Mouse (Mus musculus): ENCODE results near the gene Thbd. TPM values are rescaled to one million over a fixed set of nuclear protein-coding genes. Genes with fewer than 3 reads are reported as not detected.

Gene Thbd
- total and polyA plus RNA-seq, 3 experiments = 24.8 to 37.1 (median 31.1) TPM

- no peak for DNase-seq
Observed at GRCm38 (mm10) chr2:148421706-148422105, 13.7 kb upstream of the Thbd start.

GRCm38 (mm10) chr2:148421112-148421511 lies 13.1 kb upstream of the Thbd start:
- DNase-seq = no peak

- DNase-seq = no peak
Observed at GRCm38 (mm10) chr2:148419776-148420175, 11.8 kb upstream of the Thbd start.

- no peak for DNase-seq
Observed at GRCm38 (mm10) chr2:148419151-148419550, 11.2 kb upstream of the Thbd start.

- no peak for DNase-seq
Observed at GRCm38 (mm10) chr2:148409821-148410220, 1.8 kb upstream of the Thbd start.

DNA sequence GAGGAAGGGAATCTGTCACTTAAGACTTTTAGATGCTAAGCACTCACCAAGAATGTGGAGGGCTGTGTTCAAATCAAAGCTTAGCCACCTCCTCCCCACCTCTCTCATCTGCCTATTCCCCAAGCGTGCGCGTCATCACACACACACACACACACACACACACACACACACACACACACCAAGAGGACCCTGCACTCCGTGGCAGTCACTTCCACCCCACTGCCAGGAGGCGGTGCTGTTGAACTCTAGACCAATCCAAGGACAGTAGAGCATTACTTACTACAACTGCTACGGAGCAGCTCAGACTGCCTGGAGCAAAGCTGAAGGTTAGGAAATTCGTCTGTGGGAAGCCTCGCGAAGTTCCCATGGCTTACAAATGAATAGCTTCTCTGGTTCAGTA lies 1.2 kb upstream of the Thbd start:
- DNase-seq = peak; percentile 91

DNA sequence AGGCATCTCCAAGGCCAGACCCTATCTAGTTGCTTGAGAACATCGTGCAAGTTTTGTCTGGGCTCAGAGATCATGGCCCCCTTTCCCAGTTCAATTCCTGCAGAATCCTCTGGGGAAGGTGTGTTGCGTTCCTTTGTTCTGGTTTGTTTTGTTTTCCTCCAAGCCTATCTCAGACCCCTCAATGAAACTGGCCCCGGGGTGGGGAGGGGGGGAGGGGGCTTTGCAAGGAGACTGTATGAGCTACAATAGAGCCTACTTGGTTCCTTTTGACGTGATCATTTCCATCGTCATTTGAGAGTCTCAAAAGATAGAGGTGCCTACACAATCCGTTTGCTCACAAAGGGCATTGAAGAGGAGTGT lies 753 bp upstream of the Thbd start:
- DNase-seq = no peak

GRCm38 (mm10) chr2:148406971-148407869 lies 768 bp downstream of the Thbd start:
- peak; percentile 90 for DNase-seq

GRCm38 (mm10) chr2:148406160-148406970 lies 1.6 kb downstream of the Thbd start:
- DNase-seq = peak; percentile 56

- no peak for DNase-seq
Observed at GRCm38 (mm10) chr2:148404906-148405305, 3.1 kb downstream of the Thbd start.

- DNase-seq = peak; percentile 23
Observed at GRCm38 (mm10) chr2:148402227-148402626, 5.8 kb downstream of the Thbd start.

DNA sequence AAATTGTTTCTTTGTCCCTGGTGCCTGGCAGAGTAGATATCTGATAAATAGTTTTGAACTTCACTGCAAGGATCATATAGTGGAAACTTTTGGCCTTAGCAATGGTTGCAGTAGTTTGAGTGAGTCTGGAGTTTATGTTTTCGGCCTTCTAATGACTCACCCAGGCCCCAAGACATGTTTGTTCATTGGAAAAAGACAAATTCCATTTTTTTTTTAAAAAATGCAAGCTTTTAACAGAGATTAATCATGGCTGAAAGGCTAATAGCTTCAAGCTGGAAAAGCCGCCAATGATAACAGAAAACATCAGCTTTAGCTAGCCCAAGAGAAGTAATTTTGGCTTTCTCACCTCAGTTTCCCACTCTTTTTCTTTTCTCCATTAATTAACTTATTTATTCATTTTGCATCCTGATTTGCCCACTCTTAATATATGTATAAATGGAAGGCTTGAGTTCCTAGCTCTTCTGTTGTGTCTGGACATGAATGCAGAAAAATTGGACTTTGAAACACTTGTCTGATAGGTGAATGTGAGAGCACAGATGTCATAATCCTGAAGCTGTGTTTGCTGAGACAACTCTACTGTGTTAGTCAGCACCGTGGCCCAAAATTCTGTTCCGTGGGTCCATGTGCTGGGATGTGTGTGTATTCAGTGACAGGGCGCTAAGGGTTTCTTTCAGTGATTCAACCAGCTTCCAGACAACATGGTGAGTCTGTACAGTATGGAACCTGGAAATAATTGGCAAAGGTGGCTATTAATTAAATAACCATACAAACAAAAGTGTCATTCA lies 8.9 kb downstream of the Thbd start:
- no peak for DNase-seq

DNA sequence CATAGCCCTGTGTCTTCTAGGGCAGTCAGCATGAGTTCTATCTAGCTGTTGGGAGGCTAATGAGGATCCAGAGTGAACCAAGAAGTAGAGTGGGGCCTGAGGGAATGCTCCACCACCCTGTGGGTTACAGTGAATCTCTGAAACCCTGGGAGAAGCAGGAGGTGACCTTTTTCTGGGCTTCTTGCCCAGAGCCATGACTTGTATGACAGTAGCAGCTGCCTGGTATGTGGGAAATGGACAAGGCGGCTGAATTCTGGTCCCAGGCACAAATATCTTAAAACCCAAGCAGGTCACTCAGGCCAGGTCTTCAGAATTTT lies 10.2 kb downstream of the Thbd start:
- peak; percentile 72 for DNase-seq

- DNase-seq = no peak
Observed at GRCm38 (mm10) chr2:148397015-148397783, 10.8 kb downstream of the Thbd start.

DNA sequence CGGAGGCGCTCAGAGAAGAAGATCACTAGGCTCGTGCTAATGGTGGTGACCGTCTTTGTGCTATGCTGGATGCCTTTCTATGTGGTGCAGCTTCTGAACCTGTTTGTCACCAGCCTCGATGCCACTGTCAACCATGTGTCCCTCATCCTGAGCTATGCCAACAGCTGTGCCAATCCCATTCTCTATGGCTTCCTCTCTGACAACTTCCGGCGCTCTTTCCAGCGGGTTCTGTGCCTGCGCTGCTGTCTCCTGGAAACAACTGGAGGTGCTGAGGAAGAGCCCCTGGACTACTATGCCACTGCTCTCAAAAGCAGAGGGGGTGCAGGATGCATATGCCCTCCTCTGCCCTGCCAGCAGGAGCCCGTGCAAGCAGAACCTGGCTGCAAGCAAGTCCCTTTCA lies 11.8 kb downstream of the Thbd start:
- DNase-seq = no peak

- DNase-seq = peak; percentile 59
Observed at GRCm38 (mm10) chr2:148395131-148396051, 12.6 kb downstream of the Thbd start, which contains the start of gene Sstr4. Sstr4 (plus strand) TSS chr2:148395344.

DNA sequence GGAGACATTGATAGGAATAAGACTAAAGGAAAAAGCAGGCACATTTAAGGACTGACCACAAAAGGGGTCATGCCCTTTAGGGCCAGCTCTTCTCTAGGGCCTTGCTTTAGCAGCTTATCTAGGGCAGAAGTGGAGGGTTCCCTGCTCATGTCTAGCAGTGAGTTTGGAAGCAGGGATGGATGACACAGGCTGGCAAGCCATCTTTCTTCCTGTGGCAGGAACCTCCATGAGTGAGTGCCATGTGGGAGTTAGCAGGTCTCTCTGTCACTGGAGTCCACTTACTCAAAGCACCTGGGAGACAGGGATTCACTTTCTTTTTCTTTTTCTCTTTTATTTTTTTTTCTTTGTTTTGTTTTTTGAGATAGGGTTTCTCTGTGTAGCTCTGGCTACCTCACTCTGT lies 14.1 kb downstream of the Thbd start:
- no peak for DNase-seq

GRCm38 (mm10) chr2:148393149-148393548 lies 14.8 kb downstream of the Thbd start:
- no peak for DNase-seq

GRCm38 (mm10) chr2:148387652-148388581 lies 20.1 kb downstream of the Thbd start:
- DNase-seq = no peak
